Mouse (Mus musculus): Measurements from ENCODE around the gene Zeb2.

Zeb2 gene

GRCm38 (mm10) chr2:45117087-45117561 lies at the start of gene Zeb2:
Gene Zeb2, minus strand, starts transcription at chr2:45117395.
- DNase-seq, result no peak

GRCm38 (mm10) chr2:45158785-45159184 lies 41.6 kb upstream of the Zeb2 start:
- no peak for DNase-seq

- no peak for DNase-seq
Observed at GRCm38 (mm10) chr2:45158351-45158782, 41.2 kb upstream of the Zeb2 start.

- no peak for DNase-seq
Observed at GRCm38 (mm10) chr2:45153315-45153714, 36.1 kb upstream of the Zeb2 start.

- no peak for DNase-seq
Observed at GRCm38 (mm10) chr2:45143162-45143561, 26.0 kb upstream of the Zeb2 start.

- no peak for DNase-seq
Observed at GRCm38 (mm10) chr2:45138906-45139305, 21.7 kb upstream of the Zeb2 start.

- DNase-seq, result no peak
Observed at GRCm38 (mm10) chr2:45136783-45137182, 19.6 kb upstream of the Zeb2 start.

- DNase-seq, result no peak
Observed at GRCm38 (mm10) chr2:45133225-45133624, 16.0 kb upstream of the Zeb2 start.

GRCm38 (mm10) chr2:45130461-45131156 lies 13.4 kb upstream of the Zeb2 start:
- DNase-seq, result no peak

GRCm38 (mm10) chr2:45129556-45129955 lies 12.4 kb upstream of the Zeb2 start:
- no peak for DNase-seq

- DNase-seq, result no peak
Observed at GRCm38 (mm10) chr2:45128696-45129095, 11.5 kb upstream of the Zeb2 start.

- DNase-seq, result no peak
Observed at GRCm38 (mm10) chr2:45126401-45126800, 9.2 kb upstream of the Zeb2 start.

- DNase-seq, result no peak
Observed at GRCm38 (mm10) chr2:45125181-45125580, 8.0 kb upstream of the Zeb2 start.

GRCm38 (mm10) chr2:45123490-45123889 lies 6.3 kb upstream of the Zeb2 start:
- no peak for DNase-seq

- DNase-seq, result no peak
Observed at GRCm38 (mm10) chr2:45118121-45118520, 926 bp upstream of the Zeb2 start.

GRCm38 (mm10) chr2:45117592-45117991 lies 397 bp upstream of the Zeb2 start:
- no peak for DNase-seq

- DNase-seq, result no peak
Observed at GRCm38 (mm10) chr2:45116531-45117024, 617 bp downstream of the Zeb2 start.

- no peak for DNase-seq
Observed at GRCm38 (mm10) chr2:45115720-45116495, 1.3 kb downstream of the Zeb2 start.

GRCm38 (mm10) chr2:45115211-45115610 lies 2.0 kb downstream of the Zeb2 start:
- no peak for DNase-seq

GRCm38 (mm10) chr2:45114596-45114995 lies 2.6 kb downstream of the Zeb2 start:
- no peak for DNase-seq

- no peak for DNase-seq
Observed at GRCm38 (mm10) chr2:45113912-45114311, 3.3 kb downstream of the Zeb2 start.

- DNase-seq, result no peak
Observed at GRCm38 (mm10) chr2:45112891-45113683, 4.1 kb downstream of the Zeb2 start.
